Mouse (Mus musculus): ENCODE data around the gene Serp2. TPM values are rescaled to one million over a fixed set of nuclear protein-coding genes. Genes with fewer than 3 reads are reported as not detected.

Gene Serp2
- polyA plus RNA-seq (2016; fragmentation: Nextera tagmentation; extraction: Ambion mirVana) = 23.3 and 24.3 TPM in 2 replicates

DNA sequence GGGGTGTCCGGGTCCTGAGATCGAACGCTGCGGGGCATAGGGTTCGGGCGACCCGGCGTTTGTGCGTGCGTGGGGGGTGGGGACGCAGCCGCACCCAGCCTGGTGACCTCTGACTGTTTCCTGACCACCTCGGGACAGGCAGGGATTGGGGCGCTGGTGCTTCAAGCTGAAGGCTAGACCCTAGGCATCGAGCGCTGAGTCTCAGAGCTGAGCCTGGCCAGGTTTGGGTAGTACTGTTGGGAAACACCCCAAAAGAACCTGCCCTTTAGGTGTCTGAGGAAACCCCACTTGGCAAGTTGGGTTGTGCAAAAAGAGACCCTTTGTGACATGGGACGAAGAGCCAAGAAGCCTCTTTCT lies at the start of gene Serp2:
Gene Serp2 (minus strand): TSS at position 38 of the 357 bp plus-strand sequence.
- Histone ChIP-seq H3K9me3 (no peaks in the 10 kb centered on the region), H3K27me3 (no peaks in the 10 kb centered on the region), H3K36me3 (no peaks in the 10 kb centered on the region), H3K4me3 (peak within 1 kb of the TSS; percentile 57), H3K4me1 (peaks cover 37% of the 10 kb centered on the region), H3K9ac (peak within 1 kb of the TSS; percentile 72), H3K27ac (peak within 1 kb of the TSS; percentile 92), H3K4me2 (replicated peaks) (peak within 1 kb of the TSS; percentile 90)
- no peak for ATAC-seq (ENCODE audit: insufficient number of reproducible peaks, insufficient read depth, low FRiP score, low TSS enrichment)
- WGBS = 9% methylated on average over 17 of the region's 17 CpGs

DNA sequence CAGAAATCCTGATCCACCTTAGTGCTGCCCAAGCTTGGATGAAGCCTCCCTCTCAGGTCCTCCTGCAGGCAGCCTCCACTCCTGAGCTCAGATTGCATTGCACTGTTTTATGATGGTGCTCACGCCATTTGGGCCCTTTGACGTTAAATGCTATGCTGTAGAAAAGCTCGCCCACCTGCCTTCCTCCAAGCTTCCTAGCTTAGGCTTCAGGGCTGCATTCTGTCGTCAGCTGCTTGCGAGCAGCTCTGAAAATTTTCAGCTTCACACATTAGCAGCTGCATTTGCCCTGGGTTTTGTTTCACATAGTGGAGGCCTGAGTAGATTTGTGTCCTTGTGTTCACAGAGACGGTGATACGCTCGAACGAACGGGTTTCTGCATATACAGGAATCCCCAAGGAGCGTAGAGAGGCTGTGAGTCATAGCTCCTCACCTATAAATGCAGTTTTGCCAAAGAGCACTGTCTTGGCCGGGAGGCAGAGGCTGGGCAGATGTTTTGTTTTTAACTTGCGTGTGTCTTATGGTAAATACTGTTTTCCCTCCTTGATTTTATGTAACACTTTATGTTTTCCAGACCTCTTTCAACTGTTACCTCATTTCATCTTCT lies 49.3 kb upstream of the Serp2 start:
- Histone ChIP-seq H3K27ac (peak overlapping the region; percentile 55), H3K4me1 (peaks cover 23% of the 10 kb centered on the region), H3K27me3 (no peaks in the 10 kb centered on the region), H3K4me2 (replicated peaks) (no peak overlapping the region), H3K4me3 (no peak overlapping the region), H3K9me3 (no peaks in the 10 kb centered on the region), H3K9ac (no peak overlapping the region), H3K36me3 (no peaks in the 10 kb centered on the region)
- no peak for ATAC-seq (ENCODE audit: insufficient number of reproducible peaks, insufficient read depth, low FRiP score, low TSS enrichment)
- WGBS = 51% methylated on average over 13 of the region's 13 CpGs

DNA sequence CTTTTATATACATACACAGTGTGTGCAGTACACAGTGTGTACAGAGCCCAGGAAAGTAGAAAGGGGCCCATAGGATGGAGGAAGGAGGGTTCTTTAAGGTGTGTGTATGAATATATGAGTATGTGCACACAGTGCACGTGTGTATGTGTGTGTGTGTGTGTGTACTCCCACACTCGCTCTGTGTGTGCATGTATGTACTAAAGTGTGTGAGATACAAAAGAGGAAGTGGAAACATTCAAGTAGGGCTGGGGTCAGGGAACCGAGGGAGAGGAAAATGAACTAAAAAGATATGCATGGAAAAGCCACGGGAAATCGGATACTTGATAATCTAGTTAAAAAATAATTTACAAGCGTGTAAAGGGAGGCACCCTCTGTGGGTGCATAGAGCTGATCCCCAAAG lies 47.3 kb upstream of the Serp2 start:
- no peak overlapping the region for H3K4me2 ChIP-seq (replicated peaks)
- WGBS = 80% methylated on average over 6 of the region's 6 CpGs
- H3K27ac ChIP-seq = no peak overlapping the region
- no peaks in the 10 kb centered on the region for H3K36me3 ChIP-seq
- no peaks in the 10 kb centered on the region for H3K27me3 ChIP-seq
- no peak overlapping the region for H3K4me3 ChIP-seq
- peaks cover 26% of the 10 kb centered on the region for H3K4me1 ChIP-seq
- no peak overlapping the region for H3K9ac ChIP-seq
- no peak; the same call in 1 of the 2 replicates for ATAC-seq (ENCODE audit: insufficient number of reproducible peaks, insufficient read depth, low FRiP score, low TSS enrichment)
- no peaks in the 10 kb centered on the region for H3K9me3 ChIP-seq

DNA sequence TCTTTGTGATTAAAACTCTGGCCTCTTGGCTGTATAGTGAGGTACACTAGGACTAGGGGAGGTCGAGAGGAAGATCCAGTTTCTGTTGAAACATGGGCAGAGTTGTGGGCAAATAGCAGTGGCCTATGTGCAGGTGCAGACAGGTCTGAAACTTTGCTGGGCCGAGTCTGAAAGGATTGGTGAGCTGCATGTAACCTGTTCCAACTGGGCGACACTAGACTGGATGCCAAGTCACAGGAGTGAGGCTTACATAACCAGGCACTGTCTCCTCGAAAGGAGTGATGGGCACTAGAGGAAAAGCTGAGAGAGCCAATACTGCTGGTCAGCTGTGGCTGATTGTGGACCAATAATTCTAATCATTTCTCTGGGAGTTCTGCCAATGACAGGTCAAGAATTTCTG lies 45.0 kb upstream of the Serp2 start:
- Histone ChIP-seq H3K9ac (no peak overlapping the region), H3K4me3 (no peak overlapping the region), H3K36me3 (no peaks in the 10 kb centered on the region), H3K4me2 (replicated peaks) (no peak overlapping the region), H3K27ac (no peak overlapping the region), H3K27me3 (no peaks in the 10 kb centered on the region), H3K9me3 (no peaks in the 10 kb centered on the region), H3K4me1 (peaks cover 40% of the 10 kb centered on the region)
- ATAC-seq (ENCODE audit: insufficient number of reproducible peaks, insufficient read depth, low FRiP score, low TSS enrichment) = no peak
- 83% methylated on average over 4 of the region's 4 CpGs for WGBS

DNA sequence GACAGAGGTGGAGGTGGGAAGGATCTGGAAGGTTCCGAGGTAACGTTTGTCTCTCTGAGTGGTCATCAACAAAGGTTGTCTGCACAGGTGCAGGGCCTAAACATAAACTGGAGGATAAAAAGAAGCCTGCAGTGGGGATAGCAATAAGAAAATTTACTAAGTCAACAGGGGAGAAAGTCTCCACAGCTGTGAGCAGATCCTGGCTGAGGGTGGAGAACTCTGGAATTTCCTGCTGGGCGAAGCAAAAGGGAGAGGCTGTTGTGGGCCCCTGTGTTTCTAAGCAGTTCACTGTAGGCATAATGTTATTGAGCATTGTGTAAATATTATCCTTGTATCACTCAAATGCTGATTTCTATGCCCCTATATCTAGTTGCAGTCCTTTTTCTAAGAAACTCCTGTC lies 43.7 kb upstream of the Serp2 start:
- no peak overlapping the region for H3K9ac ChIP-seq
- H3K4me3 ChIP-seq = no peak overlapping the region
- no peak for ATAC-seq (ENCODE audit: insufficient number of reproducible peaks, insufficient read depth, low FRiP score, low TSS enrichment)
- H3K36me3 ChIP-seq = no peaks in the 10 kb centered on the region
- H3K4me1 ChIP-seq = peaks cover 30% of the 10 kb centered on the region
- H3K27ac ChIP-seq = no peak overlapping the region; the same call in 1 of the 2 replicates
- WGBS = 75% methylated on average over 3 of the region's 3 CpGs
- H3K9me3 ChIP-seq = no peaks in the 10 kb centered on the region
- H3K4me2 ChIP-seq (replicated peaks) = no peak overlapping the region
- H3K27me3 ChIP-seq = no peaks in the 10 kb centered on the region

DNA sequence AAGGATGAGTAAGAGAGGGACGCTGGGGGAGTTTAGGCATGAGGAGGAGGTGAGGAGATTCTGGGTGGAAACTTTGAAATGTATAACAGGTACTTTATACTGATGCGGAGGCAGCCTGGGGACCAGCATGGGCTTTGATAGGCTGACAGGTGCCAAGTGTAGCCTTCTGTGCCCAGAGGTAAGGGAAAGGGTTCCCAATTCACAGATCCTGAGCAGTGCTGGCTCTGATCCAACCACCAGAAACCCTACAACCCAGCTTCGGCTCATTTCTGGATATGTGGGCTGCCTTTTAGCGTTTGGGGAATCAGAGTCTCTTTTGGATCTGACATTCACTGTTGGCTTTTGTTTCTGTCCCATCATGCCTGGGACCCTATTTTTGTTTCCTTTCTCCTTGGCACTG lies 43.0 kb upstream of the Serp2 start:
- Histone ChIP-seq H3K4me2 (replicated peaks) (0 out of 2 replicates have a peak overlapping the region, but pooled peaks have one; percentile 56), H3K4me1 (peaks cover 23% of the 10 kb centered on the region), H3K27ac (peak overlapping the region; percentile 93; the same call in 1 of the 2 replicates)

DNA sequence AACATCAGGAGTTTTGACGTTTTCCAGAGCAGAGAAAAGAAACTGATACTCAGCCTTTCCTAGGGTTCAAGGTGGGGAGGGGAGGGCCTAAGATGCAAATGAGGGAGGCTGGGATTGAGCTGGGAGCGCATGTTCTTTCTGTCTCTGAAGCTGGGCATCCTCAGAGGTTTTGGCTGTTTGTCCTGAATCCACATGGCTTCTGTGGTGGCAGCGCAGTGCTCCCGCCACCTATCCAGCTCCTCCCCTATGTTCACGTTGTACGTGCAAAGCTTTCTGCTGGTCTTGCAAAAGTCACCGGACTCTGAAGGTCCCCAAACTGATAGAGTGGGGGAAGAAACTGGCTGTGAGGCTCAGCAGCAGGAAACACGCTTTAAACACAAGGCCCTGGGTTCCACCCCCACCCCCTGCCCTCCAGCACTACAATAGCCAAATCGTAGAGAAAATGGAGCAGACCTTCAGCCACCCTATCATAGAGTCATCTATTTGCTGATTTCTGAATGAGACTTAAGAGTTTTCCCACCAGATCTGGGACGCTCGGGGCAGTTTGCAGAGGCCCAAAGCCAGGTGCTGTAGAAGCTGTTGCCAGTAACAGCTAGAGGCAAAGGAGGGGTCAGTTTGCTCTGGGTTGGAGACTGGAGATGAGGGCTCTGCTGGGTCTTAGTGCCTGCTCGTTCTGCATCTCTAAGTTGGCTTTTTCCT lies 42.0 kb upstream of the Serp2 start:
- 3% methylated on average over 12 of the region's 12 CpGs for WGBS
- Histone ChIP-seq H3K27me3 (no peaks in the 10 kb centered on the region), H3K27ac (peak overlapping the region; percentile 93), H3K4me2 (replicated peaks) (peak overlapping the region; percentile 56), H3K9ac (peak overlapping the region; percentile 25; the same call in 1 of the 2 replicates), H3K4me1 (peaks cover 22% of the 10 kb centered on the region), H3K9me3 (no peaks in the 10 kb centered on the region), H3K4me3 (peak overlapping the region; percentile 28), H3K36me3 (no peaks in the 10 kb centered on the region)
- ATAC-seq (ENCODE audit: insufficient number of reproducible peaks, insufficient read depth, low FRiP score, low TSS enrichment) = peak; percentile 75

More for the DNA sequence above, 43.0 kb upstream of the Serp2 start:
- ATAC-seq (ENCODE audit: insufficient number of reproducible peaks, insufficient read depth, low FRiP score, low TSS enrichment) = no peak
- Histone ChIP-seq H3K36me3 (no peaks in the 10 kb centered on the region), H3K4me3 (no peak overlapping the region), H3K9ac (no peak overlapping the region), H3K9me3 (no peaks in the 10 kb centered on the region), H3K27me3 (no peaks in the 10 kb centered on the region)
- 43% methylated on average over 4 of the region's 4 CpGs for WGBS

DNA sequence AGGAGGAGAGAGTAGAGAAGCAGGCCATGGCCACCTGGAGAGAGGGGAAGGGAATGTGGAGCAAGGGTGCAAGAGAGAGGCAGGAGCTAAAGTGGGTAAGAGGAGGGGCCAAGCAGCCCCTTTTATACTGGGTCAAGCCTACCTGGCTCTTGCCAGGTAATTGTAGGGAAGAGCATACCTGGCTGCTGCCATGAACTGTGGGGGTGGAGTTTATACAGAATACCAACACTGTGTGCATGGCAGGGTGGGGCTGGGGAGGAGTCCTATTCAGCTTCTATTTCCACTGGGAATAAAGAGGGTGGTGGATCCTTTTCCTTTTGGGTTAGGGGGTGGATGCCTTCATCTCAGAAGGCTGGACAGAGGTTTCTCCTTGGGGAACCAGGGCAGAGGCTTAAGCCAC lies 41.1 kb upstream of the Serp2 start:
- H3K4me1 ChIP-seq = peaks cover 22% of the 10 kb centered on the region
- peak; percentile 12; the same call in 1 of the 2 replicates for ATAC-seq (ENCODE audit: insufficient number of reproducible peaks, insufficient read depth, low FRiP score, low TSS enrichment)
- H3K9me3 ChIP-seq = no peaks in the 10 kb centered on the region
- peak overlapping the region; percentile 61; the same call in 1 of the 2 replicates for H3K27ac ChIP-seq
- no peak overlapping the region for H3K4me2 ChIP-seq (replicated peaks)
- no peaks in the 10 kb centered on the region for H3K27me3 ChIP-seq
- H3K36me3 ChIP-seq = no peaks in the 10 kb centered on the region
- H3K4me3 ChIP-seq = no peak overlapping the region
- H3K9ac ChIP-seq = no peak overlapping the region

DNA sequence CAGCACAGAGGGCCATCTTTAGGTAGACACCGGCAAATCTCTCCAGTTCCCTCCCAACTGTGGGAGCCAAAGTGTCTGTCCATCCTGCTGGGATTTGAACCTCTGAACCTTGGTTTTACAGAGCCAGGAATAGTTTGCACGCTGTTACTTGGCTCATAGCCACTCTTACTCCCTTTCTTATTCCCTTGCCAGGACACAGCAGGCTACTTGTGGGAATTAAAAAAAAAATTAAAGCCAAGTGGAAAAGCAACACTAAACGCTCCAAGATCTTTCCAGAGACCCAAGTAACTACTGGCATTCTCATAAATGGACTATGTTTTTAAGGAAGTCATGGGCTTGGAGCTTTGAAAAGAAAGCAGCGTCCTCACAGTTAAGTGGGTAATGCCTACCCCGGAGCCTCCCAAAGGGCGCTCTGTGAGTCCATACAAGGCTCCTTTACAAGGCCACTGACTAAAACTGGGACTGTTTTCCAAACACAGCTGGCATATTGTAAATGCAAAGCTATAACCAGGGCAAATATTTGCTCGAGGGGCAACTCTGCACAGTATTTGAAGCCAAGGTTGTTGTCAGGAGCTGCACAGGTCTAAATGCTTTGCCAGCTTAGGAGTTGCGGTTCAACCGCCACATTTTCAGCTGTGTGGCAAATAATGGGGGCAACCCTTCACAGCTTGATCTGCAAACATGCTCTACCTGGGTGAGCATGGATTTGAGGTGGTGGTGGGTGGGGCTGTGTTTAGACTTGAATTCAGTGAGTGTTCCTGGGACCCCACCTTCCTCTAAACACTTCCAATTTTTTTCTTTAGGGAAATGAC lies 38.6 kb upstream of the Serp2 start:
- no peak overlapping the region for H3K4me3 ChIP-seq
- no peaks in the 10 kb centered on the region for H3K27me3 ChIP-seq
- peaks cover 22% of the 10 kb centered on the region for H3K4me1 ChIP-seq
- no peaks in the 10 kb centered on the region for H3K36me3 ChIP-seq
- no peak for ATAC-seq (ENCODE audit: insufficient number of reproducible peaks, insufficient read depth, low FRiP score, low TSS enrichment)
- WGBS = 72% methylated on average over 9 of the region's 9 CpGs
- no peak overlapping the region for H3K9ac ChIP-seq
- no peaks in the 10 kb centered on the region for H3K9me3 ChIP-seq
- no peak overlapping the region for H3K4me2 ChIP-seq (replicated peaks)
- no peak overlapping the region for H3K27ac ChIP-seq

DNA sequence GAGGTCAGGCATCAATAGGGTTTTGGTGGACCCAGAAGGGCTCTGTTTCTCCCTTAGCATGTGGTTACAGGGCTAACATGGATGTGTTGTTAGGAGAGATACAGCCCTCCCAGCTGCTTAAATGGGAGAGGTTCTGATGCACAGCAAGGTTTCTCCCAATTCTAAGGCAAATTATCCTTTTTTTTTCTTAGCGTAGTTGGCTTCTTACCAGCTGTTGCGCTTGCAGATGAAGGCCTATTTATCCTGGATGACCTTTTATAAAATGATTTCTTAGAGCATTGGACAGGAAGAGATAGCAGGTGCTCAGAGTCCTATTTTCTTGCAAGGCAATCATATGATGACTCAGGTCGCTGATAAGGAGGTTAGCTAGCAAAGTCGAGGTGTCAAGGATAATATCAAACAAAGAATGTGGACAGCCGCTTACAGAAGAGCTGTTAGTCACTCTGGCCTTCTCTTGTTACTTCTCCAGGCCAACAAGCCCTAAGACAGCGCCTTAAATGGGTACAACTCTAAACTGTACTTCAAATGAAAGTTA lies 37.7 kb upstream of the Serp2 start:
- 86% methylated on average over 6 of the region's 6 CpGs for WGBS
- no peak overlapping the region for H3K4me3 ChIP-seq
- no peaks in the 10 kb centered on the region for H3K36me3 ChIP-seq
- no peak overlapping the region for H3K4me2 ChIP-seq (replicated peaks)
- no peaks in the 10 kb centered on the region for H3K27me3 ChIP-seq
- peaks cover 18% of the 10 kb centered on the region for H3K4me1 ChIP-seq
- no peak for ATAC-seq (ENCODE audit: insufficient number of reproducible peaks, insufficient read depth, low FRiP score, low TSS enrichment)
- no peak overlapping the region for H3K9ac ChIP-seq
- H3K9me3 ChIP-seq = no peaks in the 10 kb centered on the region
- H3K27ac ChIP-seq = no peak overlapping the region

DNA sequence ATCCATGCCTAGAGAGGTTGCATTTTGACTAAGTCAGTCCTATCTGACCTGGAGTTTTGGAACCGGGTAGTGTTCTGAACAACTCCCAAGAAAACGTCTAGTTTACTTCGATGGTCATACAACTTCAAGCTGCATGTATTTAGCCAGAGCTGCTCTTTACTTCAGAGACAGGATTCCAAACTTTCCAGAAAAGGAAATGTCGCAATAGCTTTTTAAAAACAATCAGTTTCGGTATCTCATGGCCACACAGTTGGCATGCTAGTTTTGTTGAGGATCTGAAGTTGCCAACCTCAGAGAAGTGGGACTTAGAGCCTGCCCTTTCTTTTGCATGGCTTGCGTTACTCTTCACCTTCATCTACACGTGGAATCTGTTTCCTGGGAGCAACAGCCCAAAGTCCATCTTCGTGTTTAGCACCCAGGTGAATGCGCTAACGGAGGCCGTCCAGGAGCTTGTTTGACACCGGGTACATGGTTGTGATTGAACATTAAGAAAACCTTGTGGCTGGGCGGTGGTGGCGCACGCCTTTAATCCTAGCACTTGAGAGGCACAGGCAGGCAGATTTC lies 37.0 kb upstream of the Serp2 start:
- Histone ChIP-seq H3K4me2 (replicated peaks) (no peak overlapping the region), H3K4me3 (no peak overlapping the region), H3K27me3 (no peaks in the 10 kb centered on the region), H3K9ac (no peak overlapping the region), H3K4me1 (peaks cover 11% of the 10 kb centered on the region), H3K9me3 (no peaks in the 10 kb centered on the region), H3K27ac (no peak overlapping the region), H3K36me3 (no peaks in the 10 kb centered on the region)
- ATAC-seq (ENCODE audit: insufficient number of reproducible peaks, insufficient read depth, low FRiP score, low TSS enrichment) = no peak
- WGBS = 92% methylated on average over 15 of the region's 15 CpGs

All from embryonic facial prominence, embryonic 12.5 days (tissue).